11 mouse cellular contexts compared by ENCODE assay signal in genomic region chr19:5069486-5069885, GRCm38 (mm10). TPM values are rescaled to one million over a fixed set of nuclear protein-coding genes. Genes with fewer than 3 reads are reported as not detected.
DNase-seq lines count a peak whose midpoint lies in the region; ATAC-seq lines count a peak whose summit lies in the region.
"Had no signal": no experiment of that assay in that cellular context is flagged by ENCODE, and none has a peak within 500 bp of the region (broad histone marks: within the 10 kb centered on the region; RNA-seq: fewer than 3 reads in every experiment).

No protein-coding gene starts in this region.

- H3K4me3 ChIP-seq in forebrain, embryonic 13.5 days, result no peak overlapping the region
- H3K4me3 ChIP-seq in forebrain, embryonic 11.5 days (ENCODE audit: low read depth, low read length), result no peak overlapping the region
- H3K4me3 ChIP-seq in liver, embryonic 12.5 days, result no peak overlapping the region
- H3K4me3 ChIP-seq in hindbrain, embryonic 14.5 days (replicated peaks; ENCODE audit: low read length), result no peak overlapping the region
- peak overlapping the region; percentile 43; the same call in 1 of the 2 replicates for H3K4me3 ChIP-seq in neural tube, embryonic 13.5 days

- no peak overlapping the region for H3K27ac ChIP-seq in forebrain, embryonic 13.5 days
- no peak overlapping the region for H3K27ac ChIP-seq in forebrain, embryonic 11.5 days (ENCODE audit: low read depth, low read length)
- no peak overlapping the region for H3K27ac ChIP-seq in liver, embryonic 12.5 days
- no peak overlapping the region for H3K27ac ChIP-seq in hindbrain, embryonic 14.5 days
- no peak overlapping the region for H3K27ac ChIP-seq in neural tube, embryonic 13.5 days (replicated peaks)

- 0 out of 2 replicates have a peak overlapping the region, but pooled peaks have one; percentile 69 for H3K4me2 ChIP-seq in forebrain, embryonic 13.5 days
- no peak overlapping the region for H3K4me2 ChIP-seq in forebrain, embryonic 11.5 days (ENCODE audit: low read depth, low read length, severe bottlenecking)
- peak overlapping the region; percentile 92 for H3K4me2 ChIP-seq in liver, embryonic 12.5 days
- peak overlapping the region; percentile 64 for H3K4me2 ChIP-seq in hindbrain, embryonic 14.5 days (replicated peaks)
- H3K4me2 ChIP-seq in neural tube, embryonic 13.5 days, result peak overlapping the region; percentile 76

- H3K9ac ChIP-seq in forebrain, embryonic 13.5 days, result no peak overlapping the region
- H3K9ac ChIP-seq in forebrain, embryonic 11.5 days (ENCODE audit: low read length), result no peak overlapping the region
- no peak overlapping the region for H3K9ac ChIP-seq in liver, embryonic 12.5 days
- H3K9ac ChIP-seq in hindbrain, embryonic 14.5 days, result no peak overlapping the region
- H3K9ac ChIP-seq in neural tube, embryonic 13.5 days, result 0 out of 2 replicates have a peak overlapping the region, but pooled peaks have one; percentile 77

- no peak for DNase-seq in forebrain, embryonic 11.5 days (ENCODE audit: low spot score)
- no peak for DNase-seq in liver
- DNase-seq in hindbrain, embryonic 14.5 days (ENCODE audit: low spot score), result no peak
- no peak for DNase-seq in layer of hippocampus, postnatal 10 days (ENCODE audit: low spot score in 2 of 2)
- no peak for DNase-seq in adrenal gland, adult 8-10 months
- DNase-seq: B cell, adult 2 months; gastrocnemius, postnatal 25 days; right cerebral cortex, adult 18-20 months had no signal

- 84% methylated on average over 5 of the region's 5 CpGs for WGBS in forebrain, embryonic 13.5 days
- WGBS in forebrain, embryonic 11.5 days, result 84% methylated on average over 5 of the region's 5 CpGs
- 63% methylated on average over 5 of the region's 5 CpGs for WGBS in liver, embryonic 12.5 days (ENCODE audit: insufficient replicate concordance)
- 93% methylated on average over 5 of the region's 5 CpGs for WGBS in hindbrain, embryonic 14.5 days
- WGBS in neural tube, embryonic 13.5 days, result 82% methylated on average over 5 of the region's 5 CpGs

- ATAC-seq in forebrain, embryonic 13.5 days, result no peak
- no peak for ATAC-seq in forebrain, embryonic 11.5 days (replicated peaks; ENCODE audit: low FRiP score)
- ATAC-seq in liver, embryonic 12.5 days, result no peak
- no peak for ATAC-seq in hindbrain, embryonic 14.5 days (ENCODE audit: low FRiP score)
- ATAC-seq in neural tube, embryonic 13.5 days (ENCODE audit: low read depth), result no peak

- H3K27me3 ChIP-seq in forebrain, embryonic 13.5 days, result peaks cover 46% of the 10 kb centered on the region
- peaks cover 32% of the 10 kb centered on the region for H3K27me3 ChIP-seq in forebrain, embryonic 11.5 days (ENCODE audit: control insufficient read depth, insufficient read depth, low read length)
- H3K27me3 ChIP-seq in liver, embryonic 12.5 days (replicated peaks), result peaks cover 60% of the 10 kb centered on the region
- peaks cover 21% of the 10 kb centered on the region; the same call in 1 of the 2 replicates for H3K27me3 ChIP-seq in hindbrain, embryonic 14.5 days (ENCODE audit: control insufficient read depth, insufficient read depth, low read length)
- H3K27me3 ChIP-seq in neural tube, embryonic 13.5 days, result peaks cover 70% of the 10 kb centered on the region

- no peaks in the 10 kb centered on the region for H3K9me3 ChIP-seq in forebrain, embryonic 13.5 days (replicated peaks)
- no peaks in the 10 kb centered on the region for H3K9me3 ChIP-seq in forebrain, embryonic 11.5 days (ENCODE audit: control insufficient read depth, low read length)
- H3K9me3 ChIP-seq in liver, embryonic 12.5 days (replicated peaks), result no peaks in the 10 kb centered on the region
- no peaks in the 10 kb centered on the region for H3K9me3 ChIP-seq in hindbrain, embryonic 14.5 days (ENCODE audit: control insufficient read depth, low read length)
- H3K9me3 ChIP-seq in neural tube, embryonic 13.5 days, result no peaks in the 10 kb centered on the region

- no peaks in the 10 kb centered on the region for H3K36me3 ChIP-seq in forebrain, embryonic 13.5 days (ENCODE audit: poor library complexity, severe bottlenecking)
- H3K36me3 ChIP-seq in forebrain, embryonic 11.5 days (ENCODE audit: control insufficient read depth, insufficient read depth, low read length), result no peaks in the 10 kb centered on the region
- no peaks in the 10 kb centered on the region for H3K36me3 ChIP-seq in liver, embryonic 12.5 days
- no peaks in the 10 kb centered on the region for H3K36me3 ChIP-seq in hindbrain, embryonic 14.5 days (replicated peaks; ENCODE audit: control insufficient read depth, insufficient read depth)
- H3K36me3 ChIP-seq in neural tube, embryonic 13.5 days, result no peaks in the 10 kb centered on the region

- peaks cover 48% of the 10 kb centered on the region for H3K4me1 ChIP-seq in forebrain, embryonic 13.5 days
- peaks cover 31% of the 10 kb centered on the region for H3K4me1 ChIP-seq in forebrain, embryonic 11.5 days (replicated peaks; ENCODE audit: control insufficient read depth, insufficient read depth, low read length)
- H3K4me1 ChIP-seq in liver, embryonic 12.5 days, result peaks cover 73% of the 10 kb centered on the region
- H3K4me1 ChIP-seq in hindbrain, embryonic 14.5 days (replicated peaks; ENCODE audit: control insufficient read depth, insufficient read depth, low read length), result peaks cover 22% of the 10 kb centered on the region
- H3K4me1 ChIP-seq in neural tube, embryonic 13.5 days (replicated peaks), result peaks cover 69% of the 10 kb centered on the region

RNA-seq across cellular contexts. Expression of gene Cd248, which starts 1.6 kb away (rescaled TPM):
- 7.0 and 7.3 TPM in 2 replicates for polyA plus RNA-seq in forebrain, embryonic 13.5 days (2015; fragmentation: Nextera tagmentation; extraction: Ambion mirVana)
- 30.7 and 32.7 TPM in 2 replicates for polyA plus RNA-seq in forebrain, embryonic 11.5 days (2014; fragmentation: Nextera tagmentation; extraction: Ambion mirVana)
- 7.7 and 9.5 TPM in 2 replicates for polyA plus RNA-seq in liver, embryonic 12.5 days (2016; fragmentation: Nextera tagmentation; extraction: Ambion mirVana)
- polyA plus RNA-seq in hindbrain, embryonic 14.5 days (2014; fragmentation: Nextera tagmentation; extraction: Ambion mirVana), result 23.8 and 26.4 TPM in 2 replicates
- polyA plus RNA-seq in neural tube, embryonic 13.5 days (2015; fragmentation: Nextera tagmentation; extraction: Ambion mirVana), result 26.3 and 28.2 TPM in 2 replicates
- 10 to 100 TPM in 1 of 2 experiments, 1 to 10 TPM in 1; 9.9 to 10.2 TPM for total RNA-seq in layer of hippocampus, postnatal 10 days (2021)
- 10 to 100 TPM in 1 of 4 experiments, 1 to 10 TPM in 3; 8.9 to 11.8 (median 9.2) TPM for total RNA-seq in adrenal gland, adult 8-10 months (2022)

RNA-seq across cellular contexts. Expression of gene Tmem151a, which starts 15.8 kb away (rescaled TPM):
- 2.3 and 2.8 TPM in 2 replicates for polyA plus RNA-seq in forebrain, embryonic 13.5 days (2015; fragmentation: Nextera tagmentation; extraction: Ambion mirVana)
- 1.2 and 1.8 TPM in 2 replicates for polyA plus RNA-seq in forebrain, embryonic 11.5 days (2014; fragmentation: Nextera tagmentation; extraction: Ambion mirVana)
- 1.0 and 1.5 TPM in 2 replicates for polyA plus RNA-seq in liver, embryonic 12.5 days (2016; fragmentation: Nextera tagmentation; extraction: Ambion mirVana)
- polyA plus RNA-seq in hindbrain, embryonic 14.5 days (2014; fragmentation: Nextera tagmentation; extraction: Ambion mirVana), result 20.7 and 23.8 TPM in 2 replicates
- 8.4 and 10.1 TPM in 2 replicates for polyA plus RNA-seq in neural tube, embryonic 13.5 days (2015; fragmentation: Nextera tagmentation; extraction: Ambion mirVana)
- total RNA-seq in layer of hippocampus, postnatal 10 days (2021), result 10 to 100 TPM; 96.6 to 98.0 TPM
- 1 to 10 TPM; 2.1 to 2.8 (median 2.6) TPM for total RNA-seq in adrenal gland, adult 8-10 months (2022)
- total RNA-seq: gastrocnemius, postnatal 25 days had no signal

RNA-seq across cellular contexts. Expression of gene Yif1a, which starts 18.9 kb away (rescaled TPM):
- polyA plus RNA-seq in forebrain, embryonic 13.5 days (2015; fragmentation: Nextera tagmentation; extraction: Ambion mirVana), result 62.4 and 71.4 TPM in 2 replicates
- polyA plus RNA-seq in forebrain, embryonic 11.5 days (2014; fragmentation: Nextera tagmentation; extraction: Ambion mirVana), result 69.5 and 75.8 TPM in 2 replicates
- polyA plus RNA-seq in liver, embryonic 12.5 days (2016; fragmentation: Nextera tagmentation; extraction: Ambion mirVana), result 51.7 and 53.9 TPM in 2 replicates
- 62.4 and 72.6 TPM in 2 replicates for polyA plus RNA-seq in hindbrain, embryonic 14.5 days (2014; fragmentation: Nextera tagmentation; extraction: Ambion mirVana)
- 51.3 and 67.5 TPM in 2 replicates for polyA plus RNA-seq in neural tube, embryonic 13.5 days (2015; fragmentation: Nextera tagmentation; extraction: Ambion mirVana)
- total RNA-seq in layer of hippocampus, postnatal 10 days (2021), result 10 to 100 TPM; 24.7 to 29.9 TPM
- 10 to 100 TPM; 58.5 to 79.0 (median 62.9) TPM for total RNA-seq in adrenal gland, adult 8-10 months (2022)

RNA-seq across cellular contexts. Expression of gene Rin1, which starts 19.2 kb away (rescaled TPM):
- polyA plus RNA-seq in forebrain, embryonic 13.5 days (2015; fragmentation: Nextera tagmentation; extraction: Ambion mirVana), result 0.62 and 0.78 TPM in 2 replicates
- polyA plus RNA-seq in forebrain, embryonic 11.5 days (2014; fragmentation: Nextera tagmentation; extraction: Ambion mirVana), result 2.0 TPM in 2 replicates
- 0.50 and 0.92 TPM in 2 replicates for polyA plus RNA-seq in liver, embryonic 12.5 days (2016; fragmentation: Nextera tagmentation; extraction: Ambion mirVana)
- 1.1 and 1.4 TPM in 2 replicates for polyA plus RNA-seq in hindbrain, embryonic 14.5 days (2014; fragmentation: Nextera tagmentation; extraction: Ambion mirVana)
- 1.4 TPM in 2 replicates for polyA plus RNA-seq in neural tube, embryonic 13.5 days (2015; fragmentation: Nextera tagmentation; extraction: Ambion mirVana)
- total RNA-seq in layer of hippocampus, postnatal 10 days (2021), result 10 to 100 TPM; 26.4 to 26.6 TPM
- total RNA-seq in adrenal gland, adult 8-10 months (2022), result 1 to 10 TPM; 4.1 to 8.1 (median 7.7) TPM

RNA-seq across cellular contexts. Expression of gene Brms1, which starts 28.3 kb away (rescaled TPM):
- polyA plus RNA-seq in forebrain, embryonic 13.5 days (2015; fragmentation: Nextera tagmentation; extraction: Ambion mirVana), result 56.0 and 63.2 TPM in 2 replicates
- 58.4 and 62.6 TPM in 2 replicates for polyA plus RNA-seq in forebrain, embryonic 11.5 days (2014; fragmentation: Nextera tagmentation; extraction: Ambion mirVana)
- 40.4 TPM in 2 replicates for polyA plus RNA-seq in liver, embryonic 12.5 days (2016; fragmentation: Nextera tagmentation; extraction: Ambion mirVana)
- polyA plus RNA-seq in hindbrain, embryonic 14.5 days (2014; fragmentation: Nextera tagmentation; extraction: Ambion mirVana), result 28.6 and 29.5 TPM in 2 replicates
- polyA plus RNA-seq in neural tube, embryonic 13.5 days (2015; fragmentation: Nextera tagmentation; extraction: Ambion mirVana), result 43.5 and 51.7 TPM in 2 replicates
- 10 to 100 TPM in 1 of 2 experiments, 1 to 10 TPM in 1; 8.7 to 11.9 TPM for total RNA-seq in layer of hippocampus, postnatal 10 days (2021)
- total RNA-seq in adrenal gland, adult 8-10 months (2022), result 10 to 100 TPM; 30.0 to 40.1 (median 33.6) TPM
